Mouse (Mus musculus): ENCODE results near the gene Sgce. TPM values are rescaled to one million over a fixed set of nuclear protein-coding genes. Genes with fewer than 3 reads are reported as not detected.

The Sgce gene
- polyA plus RNA-seq, 1 experiment from 2014 or later = 79.9 TPM

DNA sequence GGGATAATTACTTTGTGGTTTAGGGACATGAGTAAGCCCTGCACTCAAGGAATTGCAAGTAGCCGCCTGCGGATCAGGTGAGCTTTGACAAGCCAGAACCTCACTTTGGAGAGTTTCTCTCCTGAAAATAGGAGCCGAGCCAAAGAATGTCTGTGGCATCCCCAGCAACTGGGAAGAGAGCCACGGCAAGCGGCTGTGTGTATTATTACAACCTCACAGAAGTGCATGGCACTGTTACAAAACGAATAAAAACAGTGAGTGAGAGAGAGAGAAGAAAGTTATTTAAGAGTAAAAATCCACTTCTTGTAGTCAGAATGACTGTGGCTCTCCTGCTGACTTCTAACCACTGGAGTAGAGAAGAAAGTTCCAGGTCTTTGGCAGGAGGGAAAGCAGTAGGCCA lies 6.5 kb downstream of the Sgce start:
- ATAC-seq (ENCODE audit: insufficient number of reproducible peaks, low FRiP score, low TSS enrichment, low read depth) = no peak; the same call in 1 of the 2 replicates
- Histone ChIP-seq H3K36me3 (no peaks in the 10 kb centered on the region), H3K4me1 (peaks cover 27% of the 10 kb centered on the region), H3K4me2 (no peak overlapping the region), H3K4me3 (no peak overlapping the region), H3K9me3 (no peaks in the 10 kb centered on the region), H3K27me3 (no peaks in the 10 kb centered on the region), H3K9ac (no peak overlapping the region), H3K27ac (peak overlapping the region; percentile 75)
- 11% methylated on average over 6 of the region's 6 CpGs for WGBS

DNA sequence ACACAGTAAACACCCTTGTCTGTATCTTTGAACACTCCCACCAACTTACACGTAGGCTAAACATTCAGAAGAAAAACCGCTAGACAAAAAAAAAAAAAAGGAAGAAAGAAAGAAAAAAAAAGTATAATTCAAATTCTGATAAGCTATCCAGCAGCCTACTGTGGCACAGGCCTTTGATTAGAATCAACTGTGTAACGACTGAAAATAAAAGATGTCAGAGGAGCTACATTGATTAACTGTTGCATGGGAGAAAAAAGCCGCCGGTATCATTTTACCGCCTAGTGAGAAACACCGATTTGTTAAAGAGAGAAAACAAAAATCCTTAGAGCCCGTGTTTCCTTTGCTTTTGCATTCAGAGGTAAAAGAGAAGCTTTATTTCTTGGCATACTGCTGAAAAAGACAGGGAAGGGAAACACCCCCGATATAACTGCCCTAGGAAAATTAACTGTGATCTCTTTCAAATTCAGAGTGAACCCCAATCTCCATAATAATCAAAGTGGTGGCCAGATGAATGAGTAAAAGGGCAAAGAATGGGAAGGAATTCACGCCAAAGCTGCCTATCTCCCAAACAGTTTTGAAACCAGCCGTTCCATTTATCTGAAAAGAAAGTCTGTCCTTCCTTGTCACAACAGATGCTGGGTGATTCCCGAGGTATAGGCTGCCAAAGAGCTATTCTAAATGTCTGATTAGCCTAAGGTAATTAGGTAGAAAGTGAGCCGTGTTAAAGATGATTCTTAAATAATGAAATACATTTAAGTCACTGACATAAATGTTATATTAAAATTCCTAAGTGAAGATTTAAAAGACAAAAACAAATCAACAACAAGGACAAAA lies 7.3 kb downstream of the Sgce start:
- Histone ChIP-seq H3K9ac (no peak overlapping the region), H3K9me3 (no peaks in the 10 kb centered on the region), H3K4me3 (no peak overlapping the region), H3K4me1 (peaks cover 27% of the 10 kb centered on the region), H3K27me3 (no peaks in the 10 kb centered on the region), H3K36me3 (no peaks in the 10 kb centered on the region), H3K4me2 (no peak overlapping the region), H3K27ac (no peak overlapping the region)
- ATAC-seq (ENCODE audit: insufficient number of reproducible peaks, low FRiP score, low TSS enrichment, low read depth) = no peak
- 30% methylated on average over 13 of the region's 13 CpGs for WGBS

DNA sequence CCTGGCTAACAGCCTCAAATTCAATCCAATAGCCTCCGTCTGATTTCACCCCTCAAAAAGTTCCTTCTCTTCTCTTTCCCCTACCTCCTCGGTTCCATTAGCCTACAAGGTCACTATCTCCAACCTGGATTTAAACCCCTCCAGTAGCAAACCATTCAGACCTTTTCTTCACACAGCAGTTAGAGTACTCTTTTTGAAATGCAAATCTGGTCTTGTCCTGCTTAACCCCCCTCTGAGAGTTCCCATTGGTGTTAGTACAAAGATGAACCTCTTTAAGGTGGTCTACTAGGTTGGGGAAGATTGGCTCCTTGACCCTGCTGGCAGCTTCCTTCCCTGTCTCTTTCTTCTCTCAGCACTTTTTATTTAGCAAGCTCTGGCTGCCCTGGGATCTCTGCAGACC lies 8.3 kb downstream of the Sgce start:
- no peak overlapping the region for H3K4me3 ChIP-seq
- H3K4me2 ChIP-seq = no peak overlapping the region
- no peak for ATAC-seq (ENCODE audit: insufficient number of reproducible peaks, low FRiP score, low TSS enrichment, low read depth)
- H3K27ac ChIP-seq = no peak overlapping the region
- no peaks in the 10 kb centered on the region for H3K27me3 ChIP-seq
- H3K36me3 ChIP-seq = no peaks in the 10 kb centered on the region
- 45% methylated on average over 2 of the region's 2 CpGs for WGBS
- no peaks in the 10 kb centered on the region for H3K9me3 ChIP-seq
- no peak overlapping the region for H3K9ac ChIP-seq
- peaks cover 27% of the 10 kb centered on the region for H3K4me1 ChIP-seq

DNA sequence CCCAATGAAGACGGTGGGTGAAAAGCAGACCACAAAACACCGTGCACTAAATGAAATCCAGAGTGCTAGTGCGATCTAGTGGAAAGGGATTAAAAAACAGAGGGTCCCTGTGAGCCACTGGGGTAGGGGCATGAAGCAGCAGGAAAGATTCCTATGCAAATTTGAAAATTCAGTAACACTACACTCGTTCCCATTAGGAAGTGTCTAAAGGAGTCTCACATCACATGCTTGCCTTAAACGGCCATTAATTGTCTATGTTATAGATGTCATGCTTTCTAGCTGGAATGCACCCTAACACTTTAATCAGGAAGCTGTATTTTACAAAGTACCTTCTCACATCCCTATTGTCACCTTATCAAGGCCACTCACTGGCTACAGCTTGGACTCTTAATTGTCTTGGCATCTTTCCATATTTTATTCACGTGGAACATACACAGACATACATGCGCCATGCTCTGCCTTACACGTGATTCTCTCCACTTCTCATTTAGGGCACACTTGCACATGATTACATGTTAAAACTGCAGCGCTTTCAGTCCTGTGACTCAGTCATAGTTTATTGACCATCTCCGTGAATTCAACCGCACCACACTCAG lies 8.9 kb downstream of the Sgce start:
- peaks cover 29% of the 10 kb centered on the region for H3K4me1 ChIP-seq
- H3K9me3 ChIP-seq = no peaks in the 10 kb centered on the region
- 45% methylated on average over 11 of the region's 11 CpGs for WGBS
- no peak overlapping the region for H3K4me3 ChIP-seq
- H3K4me2 ChIP-seq = no peak overlapping the region
- no peak for ATAC-seq (ENCODE audit: insufficient number of reproducible peaks, low FRiP score, low TSS enrichment, low read depth)
- no peak overlapping the region for H3K27ac ChIP-seq
- H3K9ac ChIP-seq = no peak overlapping the region
- no peaks in the 10 kb centered on the region for H3K27me3 ChIP-seq
- H3K36me3 ChIP-seq = no peaks in the 10 kb centered on the region

DNA sequence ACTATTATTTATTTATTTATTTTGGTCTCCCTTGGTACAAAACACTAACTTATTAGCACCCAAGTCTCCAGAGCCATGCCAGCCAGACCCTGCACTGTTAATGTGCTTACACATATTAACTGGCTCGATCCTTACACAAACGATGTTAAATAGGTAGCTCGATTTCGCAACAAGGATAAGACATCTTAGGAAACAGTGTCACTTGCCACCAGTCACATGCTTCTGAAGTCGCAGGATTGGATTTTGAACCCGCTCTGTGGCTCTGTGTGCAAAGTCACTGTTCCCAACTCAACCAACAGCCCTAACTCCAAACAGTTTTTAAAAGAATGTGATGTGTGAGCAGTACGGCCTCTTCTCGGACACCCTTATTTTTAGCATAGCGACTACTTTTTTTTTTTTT lies 10.6 kb downstream of the Sgce start:
- Histone ChIP-seq H3K36me3 (no peaks in the 10 kb centered on the region), H3K9me3 (no peaks in the 10 kb centered on the region), H3K4me3 (no peak overlapping the region), H3K27ac (no peak overlapping the region), H3K9ac (no peak overlapping the region), H3K4me2 (no peak overlapping the region), H3K27me3 (no peaks in the 10 kb centered on the region), H3K4me1 (peaks cover 33% of the 10 kb centered on the region)
- 80% methylated on average over 9 of the region's 9 CpGs for WGBS
- no peak for ATAC-seq (ENCODE audit: insufficient number of reproducible peaks, low FRiP score, low TSS enrichment, low read depth)

DNA sequence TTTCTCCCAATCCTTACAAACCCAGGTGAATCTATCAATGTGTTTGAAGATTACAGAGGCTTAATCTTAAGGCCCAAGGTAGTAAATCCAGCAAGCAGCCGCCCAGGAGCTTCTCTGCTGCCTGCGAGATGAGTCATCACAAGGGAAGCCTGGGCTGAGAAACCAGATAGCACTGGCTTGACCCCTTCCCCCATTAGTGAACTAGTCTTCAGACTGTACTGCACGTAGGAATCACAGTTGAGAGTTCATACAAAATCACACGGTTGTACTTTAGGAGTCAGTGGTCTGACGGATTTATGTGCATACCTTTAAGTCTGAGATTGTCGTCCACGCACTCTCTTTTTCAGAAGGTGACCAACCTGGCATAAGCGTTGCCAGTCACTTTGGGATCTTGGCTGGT lies 13.8 kb downstream of the Sgce start:
- no peaks in the 10 kb centered on the region for H3K36me3 ChIP-seq
- no peak overlapping the region for H3K9ac ChIP-seq
- no peak overlapping the region; the same call in 1 of the 2 replicates for H3K27ac ChIP-seq
- 0 out of 2 replicates have a peak, but pooled peaks cover 11% of the 10 kb centered on the region for H3K4me1 ChIP-seq
- ATAC-seq (ENCODE audit: insufficient number of reproducible peaks, low FRiP score, low TSS enrichment, low read depth) = no peak
- WGBS = 46% methylated on average over 8 of the region's 8 CpGs
- H3K4me2 ChIP-seq = no peak overlapping the region
- no peaks in the 10 kb centered on the region for H3K27me3 ChIP-seq
- H3K9me3 ChIP-seq = no peaks in the 10 kb centered on the region
- no peak overlapping the region for H3K4me3 ChIP-seq

DNA sequence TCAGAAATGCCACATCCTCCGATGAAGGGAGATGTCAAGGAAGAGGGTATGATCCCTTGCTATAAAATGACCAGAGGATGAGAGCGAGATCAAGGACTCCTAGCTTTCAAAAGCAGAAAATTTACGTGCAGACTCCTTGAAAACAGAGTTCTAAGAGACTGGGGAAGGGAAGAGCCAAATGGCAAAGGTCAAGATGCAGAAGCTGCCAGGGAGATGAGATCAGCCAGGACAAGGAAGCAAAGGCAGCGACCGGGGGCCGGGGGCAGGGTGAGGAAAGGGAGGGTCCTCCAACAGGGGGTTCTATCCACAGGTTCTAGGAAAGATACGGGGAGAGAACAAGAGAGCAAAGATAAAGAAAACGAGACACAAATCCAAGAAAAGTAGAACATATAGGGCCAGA lies 15.3 kb downstream of the Sgce start:
- Histone ChIP-seq H3K4me2 (no peak overlapping the region), H3K4me1 (0 out of 2 replicates have a peak, but pooled peaks cover 7% of the 10 kb centered on the region), H3K27me3 (no peaks in the 10 kb centered on the region), H3K9ac (no peak overlapping the region), H3K4me3 (no peak overlapping the region), H3K27ac (no peak overlapping the region), H3K36me3 (no peaks in the 10 kb centered on the region), H3K9me3 (no peaks in the 10 kb centered on the region)
- no peak for ATAC-seq (ENCODE audit: insufficient number of reproducible peaks, low FRiP score, low TSS enrichment, low read depth)
- WGBS = 59% methylated on average over 8 of the region's 8 CpGs

DNA sequence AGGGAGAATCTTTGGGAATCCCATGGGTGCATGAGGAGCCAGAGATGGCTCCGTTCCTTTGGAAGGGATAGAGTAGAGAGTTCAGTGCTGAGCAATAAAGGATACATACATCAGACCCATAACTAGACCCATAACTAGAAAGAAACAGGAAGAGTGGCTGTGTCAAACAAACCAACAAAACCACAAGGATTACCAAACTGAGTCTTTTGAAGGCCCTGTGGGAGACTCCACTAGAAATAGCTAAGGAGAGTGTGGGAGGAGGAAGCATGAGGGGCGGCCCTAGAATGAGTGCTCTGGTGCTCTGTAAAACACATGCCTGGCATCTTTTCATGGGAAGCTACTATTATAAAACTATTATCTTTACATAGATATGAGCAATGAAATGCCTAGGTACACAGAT lies 18.7 kb downstream of the Sgce start:
- Histone ChIP-seq H3K4me2 (no peak overlapping the region), H3K9ac (no peak overlapping the region), H3K4me3 (no peak overlapping the region), H3K9me3 (no peaks in the 10 kb centered on the region), H3K27me3 (no peaks in the 10 kb centered on the region), H3K36me3 (no peaks in the 10 kb centered on the region), H3K27ac (no peak overlapping the region), H3K4me1 (peaks cover 8% of the 10 kb centered on the region; the same call in 1 of the 2 replicates)
- WGBS = 91% methylated on average over 2 of the region's 2 CpGs
- ATAC-seq (ENCODE audit: insufficient number of reproducible peaks, low FRiP score, low TSS enrichment, low read depth) = no peak

DNA sequence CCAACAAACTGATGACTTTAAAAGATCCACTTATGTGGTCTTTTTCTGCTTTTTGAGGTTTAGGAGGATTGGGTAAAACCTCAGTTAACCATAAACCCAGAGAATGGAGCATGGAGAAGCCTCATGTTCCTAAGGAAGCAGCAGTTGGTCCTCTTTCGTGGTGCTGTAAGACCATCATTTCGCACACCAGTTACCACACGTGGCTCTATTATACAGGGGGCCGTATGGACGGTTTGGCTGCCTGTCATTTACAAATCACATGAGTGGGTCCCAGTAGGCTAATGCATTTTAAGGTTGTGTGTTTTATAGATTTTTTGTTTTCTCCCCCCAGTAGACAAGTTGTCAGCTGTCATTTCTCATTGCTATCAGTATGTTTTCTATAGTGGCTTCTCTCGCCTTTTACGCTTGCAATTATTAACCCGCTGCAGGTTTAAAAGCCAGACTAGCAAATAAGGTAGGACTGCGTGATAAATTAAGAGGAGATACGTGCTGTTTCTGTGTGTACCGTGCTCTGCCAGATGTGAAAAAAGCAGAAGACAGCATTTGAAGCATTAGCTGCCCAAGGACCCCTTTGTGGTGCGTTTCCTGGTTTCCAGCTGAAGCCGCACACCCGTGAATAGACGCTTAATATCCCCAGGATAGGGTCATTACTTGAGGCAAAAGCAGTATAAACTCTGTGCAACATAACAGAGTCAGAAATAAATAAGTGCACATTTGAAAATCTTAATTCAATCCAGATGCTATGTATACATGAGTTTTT lies 22.8 kb downstream of the Sgce start:
- Histone ChIP-seq H3K9me3 (no peaks in the 10 kb centered on the region), H3K27ac (no peak overlapping the region), H3K4me3 (no peak overlapping the region), H3K4me1 (peaks cover 2% of the 10 kb centered on the region; the same call in 1 of the 2 replicates), H3K4me2 (no peak overlapping the region), H3K9ac (no peak overlapping the region), H3K36me3 (no peaks in the 10 kb centered on the region), H3K27me3 (no peaks in the 10 kb centered on the region)
- ATAC-seq (ENCODE audit: insufficient number of reproducible peaks, low FRiP score, low TSS enrichment, low read depth) = no peak
- 40% methylated on average over 15 of the region's 15 CpGs for WGBS

DNA sequence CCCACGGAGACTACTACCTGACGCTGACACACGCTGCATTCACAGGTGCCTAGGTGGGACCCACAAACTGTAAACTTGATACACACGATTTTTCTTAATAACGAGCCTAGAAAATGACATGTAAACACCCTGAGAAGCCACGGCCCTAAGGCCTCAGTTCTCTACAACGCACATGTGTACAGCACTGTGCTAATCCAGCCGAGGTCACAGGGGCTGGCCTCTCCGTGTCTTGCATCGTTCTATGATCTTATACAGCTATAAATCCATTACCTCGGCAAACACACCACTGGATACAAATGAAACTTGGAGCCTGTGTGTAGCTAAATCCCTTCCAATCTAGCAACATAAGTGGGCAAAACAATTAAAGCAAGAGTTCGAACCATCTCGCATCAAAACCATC lies 24.3 kb downstream of the Sgce start:
- Histone ChIP-seq H3K36me3 (no peaks in the 10 kb centered on the region), H3K27ac (no peak overlapping the region), H3K27me3 (no peaks in the 10 kb centered on the region), H3K4me1 (peaks cover 2% of the 10 kb centered on the region; the same call in 1 of the 2 replicates), H3K4me2 (no peak overlapping the region), H3K9ac (no peak overlapping the region), H3K9me3 (no peaks in the 10 kb centered on the region), H3K4me3 (no peak overlapping the region)
- WGBS = 64% methylated on average over 13 of the region's 13 CpGs
- ATAC-seq (ENCODE audit: insufficient number of reproducible peaks, low FRiP score, low TSS enrichment, low read depth) = no peak

DNA sequence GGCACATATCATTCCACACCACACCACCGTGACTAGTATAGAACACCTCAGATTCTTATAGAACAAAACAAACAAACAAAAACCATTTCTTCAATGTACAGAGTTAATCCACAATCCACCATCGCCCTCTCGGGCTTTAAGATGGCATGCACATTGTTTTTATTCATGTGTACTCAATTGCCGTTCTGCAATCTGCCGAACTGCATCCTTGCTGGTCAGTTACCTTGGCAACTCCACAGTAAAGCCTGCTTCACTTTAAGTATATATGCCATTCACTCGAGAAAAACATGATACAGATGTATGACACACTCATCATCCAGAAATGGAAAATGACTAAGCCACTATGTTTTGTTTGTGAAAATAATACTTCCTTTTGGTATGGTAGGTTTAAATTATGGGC lies 24.9 kb downstream of the Sgce start:
- Histone ChIP-seq H3K27me3 (no peaks in the 10 kb centered on the region), H3K9ac (no peak overlapping the region), H3K36me3 (no peaks in the 10 kb centered on the region), H3K4me2 (no peak overlapping the region), H3K4me3 (no peak overlapping the region), H3K4me1 (peaks cover 2% of the 10 kb centered on the region; the same call in 1 of the 2 replicates), H3K9me3 (no peaks in the 10 kb centered on the region), H3K27ac (no peak overlapping the region)
- 67% methylated on average over 6 of the region's 6 CpGs for WGBS
- no peak for ATAC-seq (ENCODE audit: insufficient number of reproducible peaks, low FRiP score, low TSS enrichment, low read depth)

DNA sequence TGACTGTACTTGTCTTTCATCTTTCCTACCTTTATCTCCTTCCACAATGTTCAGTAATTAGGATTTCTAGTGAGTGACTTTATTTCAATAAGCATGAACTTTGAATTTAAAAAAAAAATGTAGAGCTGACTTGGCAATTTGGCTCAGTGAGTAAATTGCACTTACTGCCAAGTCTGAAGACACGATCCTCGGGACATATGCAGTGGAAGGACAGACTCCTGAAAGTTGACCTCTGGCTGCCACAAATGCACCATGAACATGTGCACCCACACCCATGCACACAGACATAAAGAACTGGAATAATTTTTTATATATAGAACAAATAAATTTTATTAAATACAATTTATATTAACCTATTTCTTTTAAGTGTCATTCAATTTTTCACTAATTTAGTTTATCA lies 29.7 kb downstream of the Sgce start:
- H3K4me3 ChIP-seq = no peak overlapping the region
- ATAC-seq (ENCODE audit: insufficient number of reproducible peaks, low FRiP score, low TSS enrichment, low read depth) = no peak
- 70% methylated on average over 2 of the region's 2 CpGs for WGBS

More for the DNA sequence above, 29.7 kb downstream of the Sgce start:
- Histone ChIP-seq H3K27ac (no peak overlapping the region), H3K4me1 (no peaks in the 10 kb centered on the region), H3K27me3 (no peaks in the 10 kb centered on the region), H3K9ac (no peak overlapping the region), H3K36me3 (no peaks in the 10 kb centered on the region; the same call in 1 of the 2 replicates), H3K4me2 (no peak overlapping the region), H3K9me3 (no peaks in the 10 kb centered on the region)

All from limb, embryonic 15.5 days (tissue).